Mouse (Mus musculus) forebrain, embryonic 12.5 days (tissue): ENCODE data around the gene Slc25a34. TPM values are rescaled to one million over a fixed set of nuclear protein-coding genes. Genes with fewer than 3 reads are reported as not detected.

ENCODE experiments used
- ATAC-seq: fragments of 200-750 bp; cut with Nextera tagmentation; 2 replicates; pipeline ENCODE4 v1.8.0; 2017; ENCODE audit warnings: moderate TSS enrichment; ENCODE audit not compliant: low FRiP score
- H3K27ac ChIP-seq: fragments of 300-500 bp; sonication (generic); 2 replicates; pipeline ENCODE4 v1.5.1; 2016; ENCODE audit warnings: mild to moderate bottlenecking
- H3K27me3 ChIP-seq: fragments of 300-500 bp; sonication (generic); 2 replicates; pipeline ENCODE4 v1.6.1; 2016; ENCODE audit warnings: mild to moderate bottlenecking
- H3K36me3 ChIP-seq: fragments of 300-500 bp; sonication (generic); replicated peaks from 2 replicates; pipeline ENCODE4 v1.6.1; 2016; ENCODE audit warnings: mild to moderate bottlenecking
- H3K4me1 ChIP-seq: fragments of 300-500 bp; sonication (generic); 2 replicates; pipeline ENCODE4 v1.6.1; 2016
- H3K4me2 ChIP-seq: fragments of 300-500 bp; sonication (generic); 2 replicates; pipeline ENCODE4 v1.6.1; 2016; ENCODE audit warnings: mild to moderate bottlenecking, moderate library complexity
- H3K4me3 ChIP-seq: fragments of 300-500 bp; sonication (generic); replicated peaks from 2 replicates; pipeline ENCODE4 v1.5.1; 2016; ENCODE audit warnings: mild to moderate bottlenecking
- H3K9ac ChIP-seq: fragments of 300-500 bp; sonication (generic); 2 replicates; pipeline ENCODE4 v1.6.1; 2016; ENCODE audit warnings: mild to moderate bottlenecking
- H3K9me3 ChIP-seq: fragments of 300-500 bp; sonication (generic); 2 replicates; pipeline ENCODE4 v1.6.1; 2016
- WGBS: fragments of 180-500 bp; shearing (Covaris S2); methylation state at CpG from one replicate; pipeline ENCODE4 v1.1.7; 2016; 5-methylcytosine and 5-hydroxymethylcytosine counted together
- polyA plus RNA-seq: library from polyadenylated mRNA; unstranded; fragments of >200 nt; fragmentation: Nextera tagmentation; extraction: Ambion mirVana; gene quantifications from 2 replicates; pipeline ENCODE4 v1.2.1, GENCODE M21; 2016

Slc25a34 gene
- polyA plus RNA-seq, 1 experiment from 2014 or later: not detected

DNA sequence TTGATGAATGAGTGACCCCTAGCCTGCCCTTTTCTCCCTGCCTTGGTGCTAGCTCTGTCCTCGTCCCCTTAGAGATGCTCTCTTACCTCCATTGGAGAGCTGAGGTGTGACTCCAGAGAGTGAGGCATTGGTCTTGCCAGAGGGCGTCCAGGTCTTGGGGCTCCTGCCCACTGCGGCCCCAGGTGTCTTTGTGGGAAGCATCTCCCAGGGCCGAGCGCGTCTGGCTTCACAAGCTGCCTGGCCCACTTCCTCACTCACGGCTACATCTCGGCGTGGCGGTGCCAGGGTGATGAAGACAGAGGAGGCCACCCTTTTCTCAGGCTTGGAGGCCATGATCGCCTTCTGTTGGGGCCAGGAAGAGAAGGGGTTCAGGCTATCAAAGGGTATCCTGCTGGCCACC lies 28.5 kb downstream of the Slc25a34 start:
- no peak overlapping the region for H3K4me3 ChIP-seq
- WGBS: 91% methylated on average over 11 of the region's 11 CpGs
- H3K27ac ChIP-seq: no peak overlapping the region
- H3K9me3 ChIP-seq: no peaks in the 10 kb centered on the region
- no peaks in the 10 kb centered on the region for H3K36me3 ChIP-seq
- H3K9ac ChIP-seq: no peak overlapping the region
- H3K4me2 ChIP-seq: no peak overlapping the region
- ATAC-seq: no peak
- peaks cover 28% of the 10 kb centered on the region for H3K27me3 ChIP-seq
- H3K4me1 ChIP-seq: peaks cover 23% of the 10 kb centered on the region

DNA sequence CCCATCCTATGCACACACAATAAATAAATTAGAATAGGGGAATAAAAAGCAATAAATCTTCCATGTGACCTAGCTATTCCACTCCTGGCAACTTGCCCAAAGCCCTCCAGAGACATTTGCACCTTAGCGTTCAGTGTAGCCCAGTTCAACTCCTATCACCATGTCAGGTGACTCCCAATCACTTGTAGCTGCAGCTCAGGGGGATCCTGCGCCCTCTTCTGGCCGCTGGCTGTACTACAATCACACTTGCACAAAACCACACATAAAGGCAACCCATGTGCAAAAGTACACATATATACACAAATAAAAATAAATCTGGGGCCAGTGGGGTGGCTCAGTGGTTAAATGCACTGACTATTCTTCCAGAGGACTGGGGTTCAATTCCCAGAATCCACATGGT lies 32.1 kb downstream of the Slc25a34 start:
- no peak overlapping the region for H3K9ac ChIP-seq
- no peaks in the 10 kb centered on the region for H3K9me3 ChIP-seq
- 24% methylated on average over 3 of the region's 3 CpGs for WGBS
- no peaks in the 10 kb centered on the region for H3K4me1 ChIP-seq
- no peak overlapping the region for H3K27ac ChIP-seq
- no peak overlapping the region for H3K4me3 ChIP-seq
- H3K27me3 ChIP-seq: no peaks in the 10 kb centered on the region
- H3K4me2 ChIP-seq: no peak overlapping the region
- no peaks in the 10 kb centered on the region for H3K36me3 ChIP-seq
- ATAC-seq: no peak

DNA sequence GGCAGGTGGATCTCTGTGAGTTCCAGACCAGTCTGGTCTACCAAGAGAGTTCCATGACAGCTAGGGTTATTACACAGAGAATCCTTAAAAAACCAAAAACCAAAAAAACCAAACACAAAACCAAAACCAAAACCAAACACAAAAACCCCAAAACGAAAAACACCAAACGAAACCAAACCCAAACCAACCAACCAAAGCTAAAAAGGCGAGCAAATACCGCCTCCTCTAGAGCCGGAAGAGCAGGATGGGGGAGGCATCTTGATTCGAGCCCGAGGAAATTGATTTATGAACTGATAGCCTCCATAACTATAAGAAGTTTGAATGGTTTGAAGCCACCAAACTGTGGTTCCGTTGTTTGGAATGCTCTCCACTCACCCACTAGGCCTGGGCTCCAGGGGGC lies 39.7 kb downstream of the Slc25a34 start:
- H3K4me3 ChIP-seq: no peak overlapping the region
- H3K9me3 ChIP-seq: no peaks in the 10 kb centered on the region
- no peaks in the 10 kb centered on the region for H3K27me3 ChIP-seq
- WGBS: 91% methylated on average over 8 of the region's 8 CpGs
- H3K27ac ChIP-seq: no peak overlapping the region
- ATAC-seq: no peak
- no peaks in the 10 kb centered on the region for H3K4me1 ChIP-seq
- H3K36me3 ChIP-seq: no peaks in the 10 kb centered on the region
- no peak overlapping the region for H3K9ac ChIP-seq
- H3K4me2 ChIP-seq: no peak overlapping the region

DNA sequence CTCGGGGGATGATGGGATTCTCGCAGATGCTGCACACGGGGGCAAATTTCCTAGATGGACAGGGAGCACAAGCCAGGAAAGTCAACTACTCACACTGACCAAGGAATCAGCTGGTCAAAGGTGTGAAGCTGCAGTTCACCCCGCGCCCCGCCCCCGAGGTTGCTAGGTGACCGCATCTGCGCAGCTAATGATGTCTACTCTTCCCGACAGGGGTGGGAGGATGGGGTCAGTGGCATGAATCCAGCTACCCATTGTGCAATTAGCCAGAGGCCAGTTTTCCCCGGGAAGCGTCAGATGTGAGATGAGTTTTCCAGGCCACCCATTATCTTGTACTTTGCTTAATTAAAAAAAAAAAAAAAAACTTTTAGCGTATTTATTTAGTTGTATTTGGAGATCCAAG lies 42.6 kb downstream of the Slc25a34 start:
- no peak overlapping the region for H3K27ac ChIP-seq
- 84% methylated on average over 13 of the region's 13 CpGs for WGBS
- no peak for ATAC-seq
- no peak overlapping the region for H3K4me2 ChIP-seq
- no peaks in the 10 kb centered on the region for H3K9me3 ChIP-seq
- no peak overlapping the region for H3K9ac ChIP-seq
- H3K27me3 ChIP-seq: no peaks in the 10 kb centered on the region
- no peaks in the 10 kb centered on the region for H3K4me1 ChIP-seq
- no peaks in the 10 kb centered on the region for H3K36me3 ChIP-seq
- no peak overlapping the region for H3K4me3 ChIP-seq

DNA sequence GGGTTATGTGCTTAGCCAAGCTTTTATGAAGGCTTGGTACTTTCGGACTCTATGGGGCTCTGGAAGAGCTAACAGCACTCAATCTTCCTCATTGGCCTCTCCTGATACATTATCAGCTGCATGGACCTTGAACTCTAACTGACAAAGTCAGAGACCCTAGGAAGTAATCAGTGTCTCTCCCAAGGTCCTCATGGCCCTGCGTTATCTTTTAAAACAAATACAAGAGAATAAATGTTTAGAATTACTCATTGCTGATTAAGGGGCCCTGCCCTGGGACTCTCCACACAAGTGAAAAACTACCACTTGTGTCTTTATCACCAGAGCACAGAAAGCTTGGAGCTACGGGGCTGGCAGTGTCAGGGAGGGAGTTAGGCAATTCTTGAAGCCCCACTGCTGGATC lies 44.8 kb downstream of the Slc25a34 start:
- Histone ChIP-seq H3K4me2 (no peak overlapping the region), H3K36me3 (no peaks in the 10 kb centered on the region), H3K9ac (no peak overlapping the region), H3K27me3 (no peaks in the 10 kb centered on the region), H3K27ac (no peak overlapping the region), H3K4me3 (no peak overlapping the region), H3K4me1 (no peaks in the 10 kb centered on the region), H3K9me3 (no peaks in the 10 kb centered on the region)
- no peak for ATAC-seq
- WGBS: 89% methylated on average over 3 of the region's 3 CpGs

DNA sequence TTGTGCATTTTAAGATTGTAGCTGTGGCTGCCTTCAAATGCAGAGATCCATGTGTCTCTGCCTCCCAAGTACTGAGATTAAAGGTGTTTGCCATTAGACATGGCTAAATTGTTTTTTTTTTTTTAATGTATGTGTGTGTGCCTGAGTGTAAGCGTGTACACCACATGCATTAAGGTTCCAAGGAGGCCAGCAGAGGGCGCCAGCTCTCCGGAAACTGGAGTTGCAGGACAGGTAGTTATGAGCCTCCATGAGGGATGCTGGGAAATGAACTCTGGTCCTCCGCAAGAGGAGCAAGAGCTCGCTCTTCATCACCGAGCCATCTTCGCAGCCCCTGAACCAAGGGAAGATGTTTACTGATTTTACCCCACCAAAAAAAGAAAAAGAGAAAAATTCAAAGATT lies 46.7 kb downstream of the Slc25a34 start:
- Histone ChIP-seq H3K9ac (no peak overlapping the region), H3K9me3 (no peaks in the 10 kb centered on the region), H3K36me3 (no peaks in the 10 kb centered on the region), H3K27ac (no peak overlapping the region), H3K4me1 (no peaks in the 10 kb centered on the region), H3K27me3 (no peaks in the 10 kb centered on the region), H3K4me3 (no peak overlapping the region), H3K4me2 (no peak overlapping the region)
- WGBS: 91% methylated on average over 7 of the region's 7 CpGs
- ATAC-seq: no peak

DNA sequence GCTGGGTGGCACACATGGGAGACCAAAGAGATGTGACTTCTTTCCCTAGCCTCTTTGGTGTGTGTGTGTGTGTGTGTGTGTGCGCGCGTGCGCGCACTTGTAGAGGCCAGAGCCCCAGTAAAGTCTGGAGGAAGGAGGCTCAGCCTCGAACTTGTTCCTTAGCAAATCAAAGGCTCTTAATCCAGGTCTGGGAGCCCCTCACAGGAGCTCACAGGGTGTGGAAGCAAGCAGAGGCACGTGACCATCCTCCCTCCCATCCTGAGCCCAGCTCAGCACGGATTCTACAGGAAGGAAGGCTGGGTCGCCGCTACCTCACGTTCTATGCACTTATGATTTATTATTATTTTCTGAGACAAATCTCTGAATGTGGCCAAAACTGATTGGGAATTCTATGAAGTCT lies 47.2 kb downstream of the Slc25a34 start:
- no peak overlapping the region for H3K27ac ChIP-seq
- no peak overlapping the region for H3K9ac ChIP-seq
- H3K4me3 ChIP-seq: no peak overlapping the region
- no peak for ATAC-seq
- no peaks in the 10 kb centered on the region for H3K9me3 ChIP-seq
- H3K4me2 ChIP-seq: no peak overlapping the region
- H3K36me3 ChIP-seq: no peaks in the 10 kb centered on the region
- no peaks in the 10 kb centered on the region for H3K4me1 ChIP-seq
- H3K27me3 ChIP-seq: no peaks in the 10 kb centered on the region
- 89% methylated on average over 11 of the region's 11 CpGs for WGBS

DNA sequence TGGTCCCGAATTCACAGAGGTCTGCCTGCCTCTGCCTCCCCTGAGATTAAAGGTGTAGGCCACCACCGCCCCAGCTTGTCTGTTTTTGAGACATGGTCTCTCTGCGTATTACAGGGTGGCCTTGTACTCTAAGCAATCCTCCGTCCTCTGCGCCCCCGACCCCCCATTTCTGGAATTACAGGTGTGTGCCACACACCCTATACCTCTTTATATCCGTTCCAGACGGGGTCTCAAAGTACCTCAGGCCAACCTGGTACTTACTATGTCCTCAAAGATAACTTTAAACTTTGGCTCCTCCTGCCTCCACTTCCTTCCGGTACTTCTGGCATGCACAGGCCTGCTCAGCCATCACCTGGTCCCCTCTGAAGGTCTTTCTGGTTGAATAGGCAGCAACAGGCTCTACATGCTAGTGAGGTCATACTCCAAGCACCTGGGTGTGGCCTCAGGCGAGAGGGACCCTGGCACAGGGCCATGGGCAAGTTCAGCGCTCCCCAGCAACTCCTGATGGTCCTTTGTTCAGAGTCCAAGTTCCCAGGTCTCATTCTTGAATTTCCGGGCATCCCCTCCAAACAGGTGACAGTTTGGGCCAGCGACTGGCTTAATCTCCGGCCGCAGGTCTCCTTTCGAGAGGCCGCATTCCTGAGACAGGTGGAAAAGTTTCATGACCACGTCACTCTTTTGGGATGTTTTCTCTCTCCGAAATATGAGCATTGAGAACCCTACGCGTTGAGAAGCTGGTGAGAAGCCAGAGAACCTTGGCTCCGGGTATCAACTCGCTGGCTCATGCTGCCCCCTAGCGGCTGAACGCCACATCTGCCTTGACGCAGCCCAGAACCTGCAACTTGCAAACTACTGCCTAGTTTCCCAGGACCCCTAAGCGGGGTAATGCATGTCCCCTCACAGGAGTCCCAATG lies 48.6 kb downstream of the Slc25a34 start:
- ATAC-seq: peak; percentile 39; the same call in 1 of the 2 replicates

DNA sequence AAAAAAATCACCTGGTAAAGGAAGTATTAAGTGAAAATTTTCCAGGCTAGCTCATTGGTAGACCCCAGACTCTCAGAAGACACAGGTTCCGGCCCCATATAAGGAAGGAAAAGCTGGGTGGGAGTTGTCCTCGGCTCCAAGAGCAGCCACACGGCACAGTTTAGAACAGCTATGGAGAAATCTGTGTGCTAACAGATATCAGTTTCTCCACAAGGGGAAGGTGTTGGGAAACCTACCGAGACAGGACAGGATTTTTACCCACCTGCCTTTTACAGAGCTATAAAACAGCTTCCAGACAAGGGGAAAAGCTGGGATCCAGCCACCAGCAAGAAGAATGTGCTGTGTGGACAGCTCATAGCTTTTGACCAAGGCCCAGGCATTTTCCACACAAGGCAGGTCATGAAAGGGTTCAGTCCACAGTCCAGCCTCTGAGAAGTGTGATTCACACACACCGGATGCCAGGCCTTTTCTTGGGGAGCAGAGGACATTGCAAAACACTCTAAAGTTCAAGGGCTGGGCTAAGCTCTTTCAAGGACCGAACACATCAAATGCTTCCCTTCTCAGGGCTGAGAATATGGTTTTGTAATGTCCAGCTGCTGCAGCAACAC lies 50.2 kb downstream of the Slc25a34 start:
- Histone ChIP-seq H3K9me3 (no peaks in the 10 kb centered on the region), H3K9ac (no peak overlapping the region), H3K4me3 (no peak overlapping the region), H3K27ac (no peak overlapping the region), H3K27me3 (no peaks in the 10 kb centered on the region), H3K4me2 (no peak overlapping the region), H3K4me1 (no peaks in the 10 kb centered on the region), H3K36me3 (no peaks in the 10 kb centered on the region)
- 75% methylated on average over 6 of the region's 6 CpGs for whole genome bisulfite sequencing
- no peak for ATAC-seq

More for the DNA sequence above, 48.6 kb downstream of the Slc25a34 start:
- H3K9me3 ChIP-seq: no peaks in the 10 kb centered on the region
- H3K27ac ChIP-seq: no peak overlapping the region
- H3K9ac ChIP-seq: no peak overlapping the region
- H3K4me1 ChIP-seq: no peaks in the 10 kb centered on the region
- H3K4me2 ChIP-seq: no peak overlapping the region
- 44% methylated on average over 27 of the region's 27 CpGs for WGBS
- H3K4me3 ChIP-seq: no peak overlapping the region
- H3K27me3 ChIP-seq: no peaks in the 10 kb centered on the region
- H3K36me3 ChIP-seq: no peaks in the 10 kb centered on the region

DNA sequence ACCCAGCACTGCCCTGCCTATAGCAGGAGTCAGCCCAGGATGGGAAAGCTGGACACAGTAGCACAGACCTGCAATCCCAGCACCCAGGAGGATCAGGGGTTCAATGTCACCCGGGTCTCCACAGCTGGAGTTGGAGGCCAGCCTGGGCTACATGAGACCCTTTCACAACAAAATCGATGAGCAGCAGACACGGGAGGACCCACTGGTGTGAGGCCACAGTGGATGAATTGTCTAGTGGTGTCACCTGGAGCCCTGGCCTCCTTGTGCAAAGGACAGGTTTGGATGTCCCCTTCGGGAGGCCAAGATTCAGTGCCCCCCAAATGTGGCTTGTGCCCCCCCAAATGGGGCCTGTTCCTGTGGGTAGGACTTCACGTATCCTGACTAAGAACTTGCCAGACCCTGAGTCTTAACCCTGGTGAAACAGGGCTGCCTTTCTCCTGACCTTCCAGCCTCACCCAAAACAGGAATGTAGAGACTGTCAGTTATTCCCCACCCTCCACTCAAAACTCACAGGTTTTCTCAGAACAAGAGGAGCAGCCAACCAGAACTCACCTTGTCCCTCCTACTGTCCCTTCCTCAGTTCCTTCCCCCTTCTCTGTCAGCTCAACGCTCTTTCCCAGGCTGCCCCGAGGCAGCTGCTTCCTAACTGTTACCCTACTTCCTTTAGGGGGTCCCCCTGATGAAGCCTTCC lies 50.8 kb downstream of the Slc25a34 start:
- 86% methylated on average over 7 of the region's 7 CpGs for WGBS

DNA sequence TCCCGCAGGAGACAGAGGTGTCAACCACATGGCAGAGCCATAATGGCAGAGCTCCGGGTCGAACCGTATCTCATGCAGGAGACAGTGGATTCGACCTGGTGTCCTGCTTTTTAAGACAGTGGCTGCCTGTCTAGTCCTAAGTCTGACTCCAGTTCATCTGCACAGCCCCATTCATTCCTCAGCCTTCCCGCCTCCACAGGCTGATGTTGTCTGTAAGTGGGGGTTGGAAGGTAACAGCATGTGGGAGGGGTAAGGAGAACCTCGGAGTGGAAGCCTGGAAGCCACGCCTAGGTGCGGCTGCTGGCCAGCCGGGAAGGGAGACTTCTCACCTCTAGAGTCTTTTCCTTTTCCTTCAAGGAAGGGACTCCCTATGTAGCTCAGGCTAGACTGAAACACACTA lies 51.7 kb downstream of the Slc25a34 start:
- H3K4me1 ChIP-seq: no peaks in the 10 kb centered on the region
- no peak overlapping the region for H3K4me3 ChIP-seq
- 75% methylated on average over 10 of the region's 10 CpGs for WGBS

More for the DNA sequence above, 50.8 kb downstream of the Slc25a34 start:
- H3K9me3 ChIP-seq: no peaks in the 10 kb centered on the region
- no peak overlapping the region for H3K9ac ChIP-seq
- H3K4me1 ChIP-seq: no peaks in the 10 kb centered on the region
- H3K27me3 ChIP-seq: no peaks in the 10 kb centered on the region
- ATAC-seq: no peak
- no peak overlapping the region for H3K4me3 ChIP-seq
- H3K36me3 ChIP-seq: no peaks in the 10 kb centered on the region
- no peak overlapping the region for H3K27ac ChIP-seq
- H3K4me2 ChIP-seq: no peak overlapping the region

DNA sequence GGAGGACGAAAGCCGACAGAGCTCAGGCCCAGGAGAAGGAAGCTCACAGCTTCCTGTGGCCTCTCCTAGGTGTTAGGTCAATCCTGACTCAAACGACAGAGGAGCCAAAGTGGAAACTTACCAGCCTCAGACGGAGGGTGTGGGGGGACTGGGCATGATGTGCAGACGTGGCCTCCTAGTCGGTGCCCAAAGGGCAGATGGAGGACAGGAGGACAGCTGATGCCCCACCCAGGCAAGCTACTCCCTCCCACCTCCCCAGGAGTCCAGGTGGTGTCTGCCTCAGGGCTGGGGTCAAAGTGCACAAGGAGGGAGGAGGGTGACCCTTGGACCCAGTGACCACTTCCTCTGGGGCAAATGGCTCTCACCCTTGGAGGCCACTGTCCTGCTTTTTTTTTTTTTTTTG lies 52.3 kb downstream of the Slc25a34 start:
- H3K4me3 ChIP-seq: no peak overlapping the region
- ATAC-seq: no peak
- no peaks in the 10 kb centered on the region for H3K9me3 ChIP-seq
- H3K4me2 ChIP-seq: no peak overlapping the region
- no peaks in the 10 kb centered on the region for H3K36me3 ChIP-seq
- no peak overlapping the region for H3K9ac ChIP-seq
- WGBS: 82% methylated on average over 6 of the region's 6 CpGs
- no peaks in the 10 kb centered on the region for H3K4me1 ChIP-seq
- no peak overlapping the region for H3K27ac ChIP-seq
- H3K27me3 ChIP-seq: no peaks in the 10 kb centered on the region

More for the DNA sequence above, 51.7 kb downstream of the Slc25a34 start:
- no peaks in the 10 kb centered on the region for H3K27me3 ChIP-seq
- H3K9ac ChIP-seq: no peak overlapping the region
- H3K9me3 ChIP-seq: no peaks in the 10 kb centered on the region
- no peak for ATAC-seq
- no peak overlapping the region for H3K27ac ChIP-seq
- no peaks in the 10 kb centered on the region for H3K36me3 ChIP-seq
- no peak overlapping the region for H3K4me2 ChIP-seq
